Mouse (Mus musculus) kidney, adult 2 months (tissue): ENCODE measurements at regions not wholly inside any gene's neighbourhood (a gene's known extent, or its start where the extent isn't known, plus 50 kb on each side); places are given as distances from the start of the nearest gene placed in this dataset.

Experiments
- CTCF ChIP-seq: fragments of 200-500 bp; conservative IDR thresholded peaks from 2 replicates; pipeline ENCODE4 v1.5.1; 2011; ENCODE audit warnings: low read depth, mild to moderate bottlenecking, control low read depth, low read length, moderate library complexity, mixed read lengths; ENCODE audit not compliant: insufficient read depth, insufficient read length
- POLR2A ChIP-seq: fragments of 200-500 bp; IDR thresholded peaks from one replicate; pipeline ENCODE4 v1.6.1; 2011; ENCODE audit warnings: low read depth, low read length, control low read depth

GRCm38 (mm10) chr1:124488456-124488855, 443.1 kb upstream of the Dpp10 start:
- TF ChIP-seq CTCF (no peak), POLR2A (no peak)
